Mouse (Mus musculus): ENCODE results near the gene Nrp1.

The Nrp1 gene

DNA sequence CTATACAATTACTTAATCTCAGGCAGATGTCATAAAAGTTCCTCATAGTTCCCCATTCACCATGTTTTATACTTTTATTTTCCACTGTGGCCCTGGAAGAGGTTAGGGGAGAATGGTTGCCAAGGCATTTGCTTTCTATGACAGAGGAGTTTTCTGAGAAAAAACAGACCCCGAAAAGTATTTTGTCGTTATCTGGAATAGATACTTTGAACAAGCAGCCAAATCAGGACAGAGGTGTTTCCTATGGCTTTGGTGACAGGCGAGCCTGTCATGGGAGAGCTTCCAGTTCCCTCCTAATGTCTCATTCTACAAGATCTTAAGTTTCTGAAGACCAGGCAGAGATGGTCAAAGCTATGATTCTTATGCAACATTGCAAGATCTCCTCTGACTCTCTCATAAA is 13.4 kb downstream of the Nrp1 start:
- no peak for DNase-seq

DNA sequence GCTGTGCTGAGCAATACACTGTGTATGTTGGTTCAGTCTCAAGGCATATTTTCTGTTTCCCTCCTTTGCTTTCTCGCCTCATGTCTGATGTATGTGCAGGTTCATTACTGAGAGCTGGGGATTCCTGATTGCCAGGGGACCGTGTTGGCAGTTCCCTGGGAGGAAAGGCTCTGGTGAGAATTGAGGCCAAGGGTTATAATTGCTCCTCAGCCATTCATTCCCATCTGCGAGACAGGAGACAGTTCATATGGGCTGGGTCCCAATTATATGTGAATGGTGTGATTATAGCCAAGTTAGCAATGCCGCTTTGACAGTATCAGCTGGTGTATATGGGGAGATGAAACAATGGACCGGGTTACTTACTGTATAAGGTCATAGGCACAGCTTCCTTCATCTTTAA is 14.3 kb downstream of the Nrp1 start:
- no peak for DNase-seq

DNA sequence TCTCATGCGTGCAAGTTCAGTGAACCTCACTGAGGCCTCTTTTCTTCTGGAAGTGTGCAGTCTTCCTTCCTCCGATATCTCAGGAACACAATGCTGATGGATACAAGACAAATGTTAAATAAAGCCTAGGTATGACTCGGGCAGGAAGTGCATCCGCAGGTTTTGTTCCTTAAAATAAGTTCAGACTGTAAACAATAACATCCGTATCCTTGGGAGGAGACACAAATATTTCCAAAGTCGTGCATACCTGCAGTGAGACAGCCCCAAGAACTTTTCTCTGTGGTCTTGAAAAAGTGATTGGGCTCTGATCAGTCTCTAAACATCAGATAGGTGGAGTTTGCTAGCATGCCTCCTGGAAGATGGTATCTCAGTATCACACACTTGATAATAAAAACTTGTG is 15.0 kb downstream of the Nrp1 start:
- no peak for DNase-seq

- DNase-seq, result no peak
Measured at GRCm38 (mm10) chr8:128375291-128375690, 16.9 kb downstream of the Nrp1 start.

DNA sequence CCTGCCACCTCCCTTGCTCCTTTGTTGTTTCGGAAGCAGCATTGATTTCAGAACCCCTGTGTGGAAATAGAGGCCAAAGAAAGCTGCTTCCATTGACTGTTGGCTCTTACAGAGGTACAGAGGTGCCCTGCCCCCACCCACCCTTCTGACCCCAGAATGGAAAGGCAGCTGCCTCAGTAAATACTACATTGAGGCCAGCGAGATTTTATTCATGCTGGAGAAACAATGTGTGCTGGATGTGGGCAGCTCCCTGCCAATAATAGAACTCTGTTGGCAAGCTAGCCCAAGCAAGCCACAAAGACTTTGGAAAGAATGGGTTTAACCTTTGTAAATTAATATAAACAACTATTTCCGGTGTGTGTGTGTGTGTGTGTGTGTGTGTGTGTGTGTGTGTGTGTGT is 24.8 kb downstream of the Nrp1 start:
- no peak for DNase-seq

GRCm38 (mm10) chr8:128384366-128384765 is 26.0 kb downstream of the Nrp1 start:
- no peak for DNase-seq

- DNase-seq, result no peak
Measured at GRCm38 (mm10) chr8:128384921-128385332, 26.5 kb downstream of the Nrp1 start.

DNA sequence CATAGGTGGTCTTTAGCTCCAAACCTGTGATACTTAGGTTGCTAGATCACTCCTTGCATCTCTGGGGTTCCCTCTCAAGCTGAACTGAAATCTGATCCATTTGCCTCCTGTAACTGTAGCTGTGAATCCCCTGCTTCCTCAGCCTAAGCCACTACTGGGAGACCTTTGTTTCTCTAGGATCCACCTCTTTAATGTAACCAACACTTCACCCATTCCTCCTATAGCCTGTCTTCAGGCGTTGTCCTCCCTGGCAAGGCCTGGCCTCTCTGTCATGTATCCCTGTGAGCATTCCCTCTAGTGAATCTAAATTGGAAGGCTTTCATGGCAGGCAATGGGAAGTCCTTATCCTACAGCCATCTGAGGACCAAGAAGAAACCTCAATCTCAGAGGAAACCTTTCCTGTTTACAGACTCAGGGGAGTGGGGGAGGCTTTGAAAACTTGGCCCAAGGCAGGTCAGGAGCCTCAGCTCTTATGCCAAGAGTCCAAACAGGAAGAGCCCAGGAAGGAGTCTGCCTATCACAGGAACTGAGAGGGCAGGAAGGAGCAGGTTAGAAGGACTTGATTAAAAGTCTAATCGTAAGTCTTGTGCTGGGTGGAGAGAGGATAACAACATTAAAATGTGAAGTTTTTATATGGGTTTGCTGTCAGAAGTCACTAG is 28.7 kb downstream of the Nrp1 start:
- DNase-seq, result no peak

DNA sequence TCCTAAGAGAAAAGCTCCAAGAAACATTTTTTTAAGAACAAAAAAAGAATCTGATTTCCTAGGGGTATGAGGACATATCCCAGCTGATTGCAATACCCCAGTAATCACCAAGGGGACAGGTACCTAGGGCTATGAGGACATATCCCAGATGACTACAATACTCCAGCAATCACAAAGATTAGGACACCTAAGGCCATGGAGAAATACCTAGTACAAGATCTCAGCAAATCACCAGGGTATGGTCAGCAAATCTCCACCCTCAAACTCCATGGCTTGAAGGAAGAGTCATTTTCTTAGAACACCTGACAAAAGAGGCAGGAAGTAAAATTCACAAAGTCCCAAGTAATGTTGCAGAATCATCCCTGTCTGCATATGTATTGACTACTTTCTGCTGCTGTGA is 32.4 kb downstream of the Nrp1 start:
- DNase-seq, result no peak

DNA sequence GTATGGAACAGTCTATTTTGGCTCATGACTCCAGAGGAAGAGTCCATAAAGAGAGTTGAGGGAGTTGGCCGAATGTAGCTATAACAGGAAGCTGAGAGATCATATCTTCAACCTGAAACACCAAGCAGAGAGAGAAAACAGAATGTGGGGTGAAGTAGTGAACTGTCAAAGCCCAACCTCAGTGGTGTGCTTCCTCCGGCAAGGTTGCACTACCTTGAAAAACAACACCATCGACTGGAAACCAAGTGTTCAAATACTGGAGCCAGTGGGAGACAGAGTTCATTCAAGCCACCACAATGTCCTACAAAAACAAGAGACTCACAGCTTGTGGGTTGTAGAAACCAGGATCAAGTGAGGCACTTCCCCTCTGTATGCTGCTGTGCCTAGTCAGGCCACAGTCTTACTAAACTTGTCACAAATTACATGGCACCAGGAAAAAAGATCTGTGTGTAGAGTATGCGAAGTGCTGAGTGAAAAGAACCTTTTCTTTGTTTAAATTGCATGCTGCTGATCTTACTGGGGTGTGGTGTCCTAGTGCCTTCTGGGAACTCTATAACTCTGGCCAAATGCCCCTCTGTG is 32.9 kb downstream of the Nrp1 start:
- DNase-seq, result peak; percentile 24 to 29

DNA sequence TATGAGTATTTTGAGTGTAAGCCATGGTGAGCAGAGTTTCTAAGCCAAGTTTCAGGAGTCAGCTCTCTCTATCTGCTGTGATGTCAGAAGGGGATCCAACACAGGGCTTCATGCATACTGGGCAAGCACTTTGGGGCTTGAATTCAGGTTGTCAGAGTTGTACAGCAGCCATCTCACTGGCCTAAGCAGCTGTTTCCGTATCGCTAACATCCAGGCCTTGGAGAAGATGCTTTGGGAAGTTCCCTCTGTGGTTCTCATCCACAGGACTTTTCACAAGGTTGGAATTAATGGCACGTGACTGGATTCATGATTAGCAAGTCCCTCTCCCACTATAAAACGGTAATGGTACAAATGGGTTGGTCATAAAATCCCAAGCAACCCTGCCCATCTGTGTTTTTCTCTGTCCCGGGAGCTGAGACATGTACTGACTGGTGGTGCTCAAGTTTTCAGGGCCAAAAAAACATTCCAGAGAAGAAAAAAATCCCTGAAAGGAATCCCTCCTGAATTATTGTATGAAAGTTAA is 36.3 kb downstream of the Nrp1 start:
- no peak for DNase-seq

- no peak for DNase-seq
Measured at GRCm38 (mm10) chr8:128396968-128397367, 38.6 kb downstream of the Nrp1 start.

- no peak for DNase-seq
Measured at GRCm38 (mm10) chr8:128397441-128397840, 39.0 kb downstream of the Nrp1 start.

- no peak for DNase-seq
Measured at GRCm38 (mm10) chr8:128398472-128399091, 40.2 kb downstream of the Nrp1 start.

DNA sequence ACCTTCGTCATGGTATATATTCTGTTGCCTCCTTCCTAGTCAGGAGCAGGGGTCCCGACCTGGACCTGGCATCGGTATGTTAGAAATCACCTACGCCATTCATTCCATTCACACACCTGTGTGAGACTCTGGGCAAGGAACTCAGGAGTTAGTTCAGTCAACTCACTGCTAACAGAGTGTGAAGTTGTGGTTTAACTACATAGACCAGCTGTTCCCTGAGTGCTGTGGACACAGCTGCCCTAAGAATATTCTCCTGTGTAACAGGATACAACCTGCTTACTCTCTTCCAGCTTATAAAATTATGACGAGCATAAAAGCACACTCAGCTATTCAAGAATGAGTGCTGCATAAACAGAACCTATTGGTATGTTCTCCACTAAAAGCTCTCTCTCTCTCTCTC is 41.9 kb downstream of the Nrp1 start:
- no peak for DNase-seq

- DNase-seq, result no peak
Measured at GRCm38 (mm10) chr8:128404876-128405275, 46.5 kb downstream of the Nrp1 start.

DNA sequence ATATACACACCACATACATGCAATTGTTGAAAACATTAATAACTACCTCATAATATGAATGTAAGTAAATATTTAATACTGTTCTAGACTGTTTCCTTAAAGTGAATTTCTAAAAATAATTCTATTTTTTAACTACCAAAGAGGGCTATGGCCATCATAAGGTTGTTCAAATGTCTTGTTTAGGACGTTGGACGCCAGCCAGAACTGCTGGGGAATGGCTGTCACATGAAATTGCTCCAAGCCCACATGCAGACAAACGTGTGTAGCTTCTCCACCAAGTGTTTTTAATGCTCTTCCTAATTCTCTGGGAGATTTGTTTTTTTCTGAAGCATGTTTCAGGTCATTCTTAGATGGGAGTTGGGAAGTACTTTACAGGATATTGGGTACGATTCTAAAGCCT is 55.0 kb downstream of the Nrp1 start:
- no peak for DNase-seq

DNA sequence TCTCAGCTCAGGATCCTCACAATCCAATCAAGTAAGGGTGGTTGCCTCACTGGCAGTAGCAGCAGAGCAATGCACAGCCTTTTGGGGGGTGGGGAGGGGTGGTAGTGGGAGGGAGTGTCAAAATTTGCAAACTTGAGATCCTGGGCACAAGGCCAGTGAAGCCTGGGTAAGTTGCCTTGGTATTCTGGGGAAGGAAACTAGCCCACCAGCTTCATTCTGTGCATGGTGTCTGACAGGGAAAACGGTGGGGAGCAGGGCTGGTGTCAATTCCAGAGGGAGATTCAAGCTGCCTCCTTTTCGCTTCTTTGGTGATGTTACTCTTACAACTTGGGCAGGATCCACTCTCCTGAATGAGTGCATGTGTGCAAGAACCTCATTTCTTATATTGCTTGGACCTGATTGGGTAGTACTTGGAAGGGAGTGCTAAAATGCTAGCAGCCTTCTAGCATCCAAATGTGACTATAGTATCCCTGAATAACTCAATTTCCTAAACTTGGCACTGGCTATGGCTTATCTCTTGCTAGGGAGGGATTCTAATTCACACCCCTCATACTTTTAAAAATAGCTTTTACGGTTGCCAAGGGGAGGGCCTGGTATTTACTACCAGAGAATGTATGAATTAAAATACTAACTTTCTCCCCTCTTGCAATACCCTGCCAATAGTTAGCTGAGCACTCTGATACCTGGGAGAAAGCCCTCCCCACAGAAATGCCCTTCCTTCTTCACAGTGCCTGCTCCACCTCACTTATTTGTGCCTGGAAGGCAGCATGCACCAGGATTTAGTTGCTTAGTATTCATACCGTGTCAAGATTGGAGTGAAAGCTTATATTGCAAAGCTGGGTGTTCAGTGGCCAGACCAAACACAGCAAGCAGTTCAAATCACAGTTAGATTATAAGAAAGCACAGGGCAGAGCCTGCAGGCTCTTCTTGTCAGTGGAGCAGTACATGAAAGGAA is 57.6 kb downstream of the Nrp1 start:
- DNase-seq, result no peak

GRCm38 (mm10) chr8:128416896-128417295 is 58.5 kb downstream of the Nrp1 start:
- DNase-seq, result no peak

DNA sequence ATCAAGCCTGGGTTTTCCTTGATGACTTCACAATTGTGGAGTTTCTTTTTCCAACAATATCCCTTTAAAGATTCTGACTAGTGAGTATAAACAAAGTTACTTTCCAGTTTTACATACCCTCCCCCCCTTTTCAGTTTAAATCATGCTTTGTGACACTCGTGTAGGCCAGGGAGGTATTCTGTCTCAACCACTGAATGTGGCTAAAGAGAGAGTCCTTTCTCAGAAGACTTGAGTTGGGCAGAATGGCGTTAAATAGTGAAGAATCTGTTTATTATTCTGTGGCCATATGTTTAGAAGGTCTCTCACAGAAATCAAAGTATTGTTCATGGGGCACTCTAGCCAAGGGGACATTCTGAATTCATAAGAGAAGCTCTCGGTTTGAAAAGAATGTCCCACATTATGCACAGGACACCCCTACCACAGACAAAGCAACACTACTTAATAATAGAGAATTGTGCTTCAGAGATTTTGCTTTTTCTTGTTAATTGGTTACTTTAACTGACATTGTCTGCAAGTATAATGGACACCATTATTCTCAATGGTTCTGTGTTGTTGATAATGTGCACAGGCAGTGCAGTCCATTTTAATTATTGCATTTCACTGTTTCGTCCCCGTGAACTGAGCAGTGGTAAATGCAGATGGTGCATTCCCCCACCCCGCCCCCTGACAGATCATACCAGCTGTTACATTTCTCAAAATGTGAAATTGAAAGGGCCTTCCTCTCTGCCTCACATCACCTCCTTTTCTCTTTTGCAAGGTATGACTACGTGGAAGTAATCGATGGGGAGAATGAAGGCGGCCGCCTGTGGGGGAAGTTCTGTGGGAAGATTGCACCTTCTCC is 59.8 kb downstream of the Nrp1 start:
- DNase-seq, result no peak

- no peak for DNase-seq
Measured at GRCm38 (mm10) chr8:128419984-128420383, 61.6 kb downstream of the Nrp1 start.

DNA sequence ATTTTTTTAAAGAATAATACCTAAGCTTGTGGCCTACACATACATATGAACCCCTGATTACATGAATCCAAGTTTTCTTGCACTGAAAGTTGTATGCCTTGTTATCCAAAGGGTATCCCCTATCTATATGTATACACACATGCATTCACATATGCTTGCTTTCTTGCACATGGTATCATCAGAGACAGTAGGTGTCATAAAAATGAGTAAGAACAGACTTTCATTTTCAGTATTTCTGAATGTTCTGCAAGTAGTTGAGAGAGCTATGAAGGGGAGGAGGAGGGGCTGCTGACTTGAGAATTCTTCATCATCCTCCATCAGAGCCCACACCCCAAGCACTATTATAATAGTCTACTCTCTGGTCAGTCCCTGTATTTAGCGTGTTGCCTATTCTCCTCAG is 62.0 kb downstream of the Nrp1 start:
- DNase-seq, result no peak

Data from thymus, postnatal 36 days (tissue).